Mouse (Mus musculus) spleen, adult 2 months (tissue): ENCODE data around the gene Wwox.

Source experiments
- CTCF ChIP-seq: fragments of 200-500 bp; IDR thresholded peaks from 2 replicates; pipeline ENCODE4 v1.5.1; 2011; ENCODE audit warnings: mild to moderate bottlenecking, inconsistent platforms; ENCODE audit not compliant: insufficient read depth, insufficient read length, insufficient replicate concordance; ENCODE audit errors: extremely low read depth
- POLR2A ChIP-seq: fragments of 200-500 bp; IDR thresholded peaks from 2 replicates; pipeline ENCODE4 v1.6.1; 2011; ENCODE audit warnings: low read depth, low read length, inconsistent platforms

GRCm38 (mm10) chr8:114872491-114872890 is 433.0 kb downstream of the Wwox start:
- no peak for TF ChIP-seq CTCF
- TF ChIP-seq POLR2A = no peak
